Mouse (Mus musculus) E14TG2a.4 (cell line): ENCODE data around the gene Actg2.

Source experiments
- CTCF ChIP-seq: conservative IDR thresholded peaks from 2 replicates; pipeline ENCODE4 v1.5.1; 2014; ENCODE audit warnings: low read length
- NANOG ChIP-seq: IDR thresholded peaks from 2 replicates; pipeline ENCODE4 v1.6.1; 2014; ENCODE audit warnings: borderline replicate concordance, low read length, mixed read lengths

DNA sequence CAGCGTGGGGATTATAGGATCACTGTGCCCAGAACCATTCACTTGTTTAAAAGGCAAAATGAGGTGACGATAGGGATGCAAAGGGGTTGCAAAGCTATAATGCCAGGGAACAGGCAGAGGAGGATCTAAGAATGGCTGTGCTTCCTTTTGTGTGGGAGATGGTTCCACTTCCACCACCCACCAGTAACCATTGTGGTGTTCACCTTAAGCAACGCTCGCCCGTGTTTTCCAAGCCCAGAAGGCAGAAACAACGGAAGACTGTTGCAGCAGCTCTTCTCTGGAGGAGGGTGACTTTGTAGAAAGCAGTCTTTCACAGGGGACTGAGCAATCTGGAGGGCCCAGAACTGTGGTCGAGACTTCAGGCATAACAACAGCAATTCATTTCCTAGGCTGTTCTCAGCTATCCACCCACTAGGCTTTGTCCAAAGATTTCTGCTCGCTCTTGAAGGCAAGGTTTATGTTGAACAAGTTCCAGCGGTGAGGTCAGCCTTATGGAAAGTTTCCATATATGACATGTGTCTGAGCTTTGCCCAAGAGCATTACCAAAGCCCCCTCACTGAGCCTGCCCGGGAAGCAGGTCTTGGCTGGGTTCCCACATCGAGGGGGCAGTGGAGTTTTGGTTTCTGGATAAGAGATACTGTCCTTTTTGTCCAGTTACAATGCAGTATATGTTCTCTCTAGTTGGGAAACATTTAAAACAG lies 5.8 kb upstream of the Actg2 start:
- TF ChIP-seq CTCF (no peak), NANOG (no peak)
